Comparison of ENCODE assay signal across 22 mouse cellular contexts in the genomic region with DNA sequence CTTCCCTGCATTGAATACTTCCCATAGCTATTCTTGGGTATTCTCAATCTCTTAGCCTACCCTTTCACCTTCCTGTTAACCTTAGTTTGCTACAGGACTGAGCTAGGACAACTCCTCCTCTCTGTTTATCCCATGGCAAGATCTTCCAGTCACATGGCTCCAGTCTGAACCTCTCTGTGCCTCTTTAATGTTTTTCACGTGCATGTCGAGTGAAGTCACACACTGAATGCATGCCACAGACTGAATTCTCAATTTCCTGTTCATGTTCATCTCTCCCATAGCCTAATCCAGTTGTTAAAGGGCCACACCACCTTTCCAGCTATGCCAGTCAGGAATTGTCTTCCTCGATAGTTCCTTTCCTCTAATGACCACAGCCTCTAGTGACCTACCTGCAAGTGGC. TPM values are rescaled to one million over a fixed set of nuclear protein-coding genes. Genes with fewer than 3 reads are reported as not detected.
DNase-seq lines count a peak whose midpoint lies in the region; ATAC-seq and TF ChIP-seq lines count a peak whose summit lies in the region.
"Had no signal": no experiment of that assay in that cellular context is flagged by ENCODE, and none has a peak within 500 bp of the region (broad histone marks: within the 10 kb centered on the region; RNA-seq: fewer than 3 reads in every experiment).

No protein-coding gene starts in this region.

- no peak overlapping the region for H3K4me3 ChIP-seq in intestine, embryonic 16.5 days (ENCODE audit: low read length)
- H3K4me3 ChIP-seq in intestine, embryonic 15.5 days (replicated peaks): no peak overlapping the region
- H3K4me3 ChIP-seq in liver, adult 2 months (ENCODE audit: insufficient read depth, low read depth, low read length): no peak overlapping the region
- H3K4me3 ChIP-seq in intestine, postnatal 0 days (ENCODE audit: low read depth, low read length): no peak overlapping the region

- H3K9me3 ChIP-seq in intestine, embryonic 16.5 days (ENCODE audit: control insufficient read depth, low read length): no peaks in the 10 kb centered on the region
- no peaks in the 10 kb centered on the region for H3K9me3 ChIP-seq in intestine, embryonic 15.5 days
- H3K9me3 ChIP-seq in intestine, postnatal 0 days (ENCODE audit: control insufficient read depth): no peaks in the 10 kb centered on the region
- H3K9me3 ChIP-seq: G1E had no signal

- peak overlapping the region; percentile 43; the same call in 1 of the 2 replicates for H3K27ac ChIP-seq in intestine, embryonic 16.5 days (ENCODE audit: low read length)
- no peak overlapping the region for H3K27ac ChIP-seq in intestine, embryonic 15.5 days
- no peak overlapping the region for H3K27ac ChIP-seq in liver, adult 2 months (replicated peaks; ENCODE audit: insufficient read depth, low read depth, low read length)
- 0 out of 2 replicates have a peak overlapping the region, but pooled peaks have one; percentile 15 for H3K27ac ChIP-seq in intestine, postnatal 0 days (ENCODE audit: low read depth, low read length)

- no peak overlapping the region for H3K4me2 ChIP-seq in intestine, embryonic 16.5 days (ENCODE audit: low read depth, low read length)
- no peak overlapping the region for H3K4me2 ChIP-seq in intestine, embryonic 15.5 days (replicated peaks)
- no peak overlapping the region for H3K4me2 ChIP-seq in intestine, postnatal 0 days (replicated peaks; ENCODE audit: low read depth)

- peak; percentile 54 for ATAC-seq in intestine, embryonic 16.5 days
- no peak for ATAC-seq in intestine, embryonic 15.5 days
- peak; percentile 59 for ATAC-seq in intestine, postnatal 0 days
- ATAC-seq: activated CD4-positive, CD25-positive, alpha-beta regulatory T cell, adult 4 months; CD4-positive, CD25-positive, alpha-beta regulatory T cell, adult 4 months; Patski had no signal

- H3K9ac ChIP-seq in intestine, embryonic 16.5 days (ENCODE audit: low read depth, low read length): no peak overlapping the region
- no peak overlapping the region for H3K9ac ChIP-seq in intestine, embryonic 15.5 days
- H3K9ac ChIP-seq in liver, adult 2 months (ENCODE audit: low read depth, low read length): no peak overlapping the region
- no peak overlapping the region for H3K9ac ChIP-seq in intestine, postnatal 0 days (ENCODE audit: low read depth, low read length)

- peaks cover 20% of the 10 kb centered on the region for H3K4me1 ChIP-seq in intestine, embryonic 16.5 days (ENCODE audit: control insufficient read depth, insufficient read depth, low read length)
- 0 out of 2 replicates have a peak, but pooled peaks cover 3% of the 10 kb centered on the region for H3K4me1 ChIP-seq in intestine, embryonic 15.5 days (replicated peaks)
- H3K4me1 ChIP-seq in liver, adult 2 months (ENCODE audit: control insufficient read depth, insufficient read depth, low read length): peaks cover 2% of the 10 kb centered on the region; the same call in 1 of the 2 replicates
- peaks cover 6% of the 10 kb centered on the region; the same call in 1 of the 2 replicates for H3K4me1 ChIP-seq in intestine, postnatal 0 days (replicated peaks; ENCODE audit: control insufficient read depth, insufficient read depth, low read length)

- TF ChIP-seq CTCF in liver, adult 2 months (IDR thresholded peaks at IDR 0.05; ENCODE audit: low read depth, low read length): no peak
- TF ChIP-seq CTCF in intestine, postnatal 0 days (IDR thresholded peaks at IDR 0.05; ENCODE audit: low read depth): no peak

- DNase-seq in liver, adult 2 months (ENCODE audit: extremely low read depth, low read depth, low spot score): peak; percentile 28
- DNase-seq in liver: no peak
- no peak for DNase-seq in urinary bladder, postnatal 4 days (ENCODE audit: low spot score in 2 of 2)
- DNase-seq: adrenal gland, adult 2 months; adrenal gland, adult 8-10 months; adrenal gland, postnatal 10 days; adrenal gland, postnatal 14 days; adrenal gland, postnatal 25 days; adrenal gland, postnatal 36 days; B cell, adult 2 months; cerebellum, adult 11 months; cerebellum, adult 11-12 months; cerebellum, adult 18-20 months had no signal

- no peaks in the 10 kb centered on the region for H3K36me3 ChIP-seq in intestine, embryonic 16.5 days (ENCODE audit: control insufficient read depth, insufficient read depth, low read length)
- no peaks in the 10 kb centered on the region for H3K36me3 ChIP-seq in intestine, embryonic 15.5 days
- no peaks in the 10 kb centered on the region for H3K36me3 ChIP-seq in liver, adult 2 months (ENCODE audit: control insufficient read depth, insufficient read depth, low read length)
- no peaks in the 10 kb centered on the region for H3K36me3 ChIP-seq in intestine, postnatal 0 days (ENCODE audit: control insufficient read depth, insufficient read depth)
- H3K36me3 ChIP-seq: G1E had no signal

- no peak for TF ChIP-seq POLR2A in liver, adult 2 months (IDR thresholded peaks at IDR 0.05; ENCODE audit: extremely low read depth, insufficient read depth, low read length)

- H3K79me2 ChIP-seq in liver, adult 2 months (ENCODE audit: control insufficient read depth, insufficient read depth, low read length): no peaks in the 10 kb centered on the region; the same call in 1 of the 2 replicates

- no peaks in the 10 kb centered on the region for H3K27me3 ChIP-seq in intestine, embryonic 16.5 days (replicated peaks; ENCODE audit: control insufficient read depth, insufficient read depth, low read length)
- no peaks in the 10 kb centered on the region for H3K27me3 ChIP-seq in intestine, embryonic 15.5 days (replicated peaks)
- H3K27me3 ChIP-seq in liver, adult 2 months (ENCODE audit: control insufficient read depth, insufficient read depth, low read length): no peaks in the 10 kb centered on the region
- no peaks in the 10 kb centered on the region for H3K27me3 ChIP-seq in intestine, postnatal 0 days (replicated peaks; ENCODE audit: control insufficient read depth, insufficient read depth, low read length)
- H3K27me3 ChIP-seq: CH12.LX, Patski had no signal

- WGBS in intestine, embryonic 16.5 days: 57% methylated on average over 3 of the region's 3 CpGs
- 51% methylated on average over 3 of the region's 3 CpGs for WGBS in intestine, embryonic 15.5 days
- WGBS in liver, adult 2 months: 66% methylated on average over 3 of the region's 3 CpGs
- 35% methylated on average over 3 of the region's 3 CpGs for WGBS in intestine, postnatal 0 days

RNA-seq across cellular contexts. Expression of a gene that starts 6.4 kb away (rescaled TPM):
- polyA plus RNA-seq in intestine, embryonic 16.5 days (2015; fragmentation: Nextera tagmentation; extraction: Ambion mirVana): 20.2 and 22.3 TPM in 2 replicates
- polyA plus RNA-seq in intestine, embryonic 15.5 days (2015; fragmentation: Nextera tagmentation; extraction: Ambion mirVana): 27.7 and 29.5 TPM in 2 replicates
- total RNA-seq in liver, adult 2 months (2014; rRNA removed): 3.0 and 3.3 TPM in 2 replicates
- polyA plus RNA-seq in liver, adult 2 months (2012; rRNA removed): 0.39 and 0.50 TPM in 2 replicates
- polyA plus RNA-seq in intestine, postnatal 0 days (2015; fragmentation: Nextera tagmentation; extraction: Ambion mirVana): 17.2 and 20.1 TPM in 2 replicates
- total RNA-seq: MEL had no signal
- polyA plus RNA-seq: activated CD4-positive, CD25-positive, alpha-beta regulatory T cell, adult 4 months; G1E had no signal

Comparison
In these comparisons a context has a peak if more than half of its experiments do, and no peak if none do; other contexts are left out.
1. H3K27ac ChIP-seq: peak in intestine, embryonic 16.5 days (single experiment) and intestine, postnatal 0 days (single experiment); none in intestine, embryonic 15.5 days (single experiment) and liver, adult 2 months (single experiment).
2. RNA of a gene that starts 6.4 kb away (polyA plus RNA-seq): 27.7 to 29.5 TPM in intestine, embryonic 15.5 days, 20.2 to 22.3 TPM in intestine, embryonic 16.5 days and 17.2 to 20.1 TPM in intestine, postnatal 0 days; 0.39 to 0.50 TPM in liver, adult 2 months; every median in the first group is over 10 times any median in the second.